Mouse (Mus musculus): ENCODE results near the gene Prph2. TPM values are rescaled to one million over a fixed set of nuclear protein-coding genes. Genes with fewer than 3 reads are reported as not detected.

The Prph2 gene
- not detected in 2 replicates for polyA plus RNA-seq (2015; fragmentation: Nextera tagmentation; extraction: Ambion mirVana)

DNA sequence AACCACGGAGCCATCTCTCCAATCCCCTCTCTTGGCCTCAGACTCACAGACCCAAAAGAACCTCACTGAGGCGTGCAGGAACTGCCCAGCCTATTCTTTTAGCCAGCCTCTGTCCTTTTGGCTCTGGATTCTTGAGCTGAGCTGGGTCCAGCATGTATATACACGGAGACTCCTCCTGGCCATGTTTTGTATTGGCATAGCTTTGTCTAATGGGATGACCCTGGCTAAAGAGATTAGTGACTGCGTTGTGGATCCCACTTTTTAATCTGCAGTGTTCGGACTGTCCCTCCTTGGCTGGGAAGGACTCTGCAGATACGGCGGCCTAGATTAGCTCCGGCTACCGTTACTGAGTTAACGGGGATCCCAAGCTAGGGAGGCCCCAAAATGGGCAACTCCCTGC is at the start of gene Prph2:
Gene Prph2, plus strand, starts transcription at position 274 of the 400 bp plus-strand sequence.
- Histone ChIP-seq H3K9me3 (no peaks in the 10 kb centered on the region), H3K4me3 (no peak within 1 kb of the TSS), H3K9ac (no peak within 1 kb of the TSS), H3K4me1 (no peaks in the 10 kb centered on the region), H3K27me3 (no peaks in the 10 kb centered on the region), H3K36me3 (no peaks in the 10 kb centered on the region), H3K4me2 (replicated peaks) (no peak within 1 kb of the TSS), H3K27ac (no peak within 1 kb of the TSS)
- ATAC-seq (ENCODE audit: low FRiP score, low read depth), result no peak
- WGBS, result 87% methylated on average over 10 of the region's 10 CpGs

DNA sequence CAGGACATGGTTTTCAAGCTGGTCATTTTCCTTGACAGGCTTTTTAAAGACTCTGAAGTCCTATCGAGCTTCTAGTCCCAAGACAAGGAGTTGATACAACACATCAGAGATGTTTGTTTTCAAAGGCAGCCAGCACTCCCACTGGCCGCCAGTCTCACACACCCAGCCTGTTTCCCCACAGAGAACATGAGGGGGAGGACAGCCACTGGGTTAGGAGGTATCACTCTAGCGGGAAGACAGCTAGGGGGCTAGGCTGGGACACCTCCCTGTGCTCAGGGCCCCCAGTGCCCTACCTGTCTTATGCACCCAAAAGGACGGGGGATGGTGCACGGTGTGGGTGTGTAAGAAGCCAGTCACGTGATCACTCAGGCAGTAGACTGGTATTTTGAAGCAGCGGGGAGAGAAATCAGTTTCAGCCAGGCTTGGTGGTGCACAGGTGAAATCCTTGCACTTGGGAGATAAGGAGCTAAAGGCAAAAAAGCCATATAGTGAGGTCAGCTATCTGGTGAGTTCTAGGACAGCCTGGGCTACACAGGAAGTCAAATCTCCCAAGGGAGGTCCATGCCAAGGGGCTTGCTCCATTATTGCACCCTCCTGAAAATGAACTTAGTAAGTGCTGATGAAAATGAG is 45.6 kb upstream of the Prph2 start:
- H3K4me3 ChIP-seq, result no peak overlapping the region
- ATAC-seq (ENCODE audit: low FRiP score, low read depth), result no peak
- H3K9me3 ChIP-seq, result no peaks in the 10 kb centered on the region
- no peak overlapping the region for H3K27ac ChIP-seq
- no peaks in the 10 kb centered on the region for H3K36me3 ChIP-seq
- no peaks in the 10 kb centered on the region for H3K27me3 ChIP-seq
- no peak overlapping the region for H3K4me2 ChIP-seq (replicated peaks)
- WGBS, result 76% methylated on average over 7 of the region's 7 CpGs
- H3K9ac ChIP-seq, result no peak overlapping the region
- H3K4me1 ChIP-seq, result 0 out of 2 replicates have a peak, but pooled peaks cover under 1% of the 10 kb centered on the region

DNA sequence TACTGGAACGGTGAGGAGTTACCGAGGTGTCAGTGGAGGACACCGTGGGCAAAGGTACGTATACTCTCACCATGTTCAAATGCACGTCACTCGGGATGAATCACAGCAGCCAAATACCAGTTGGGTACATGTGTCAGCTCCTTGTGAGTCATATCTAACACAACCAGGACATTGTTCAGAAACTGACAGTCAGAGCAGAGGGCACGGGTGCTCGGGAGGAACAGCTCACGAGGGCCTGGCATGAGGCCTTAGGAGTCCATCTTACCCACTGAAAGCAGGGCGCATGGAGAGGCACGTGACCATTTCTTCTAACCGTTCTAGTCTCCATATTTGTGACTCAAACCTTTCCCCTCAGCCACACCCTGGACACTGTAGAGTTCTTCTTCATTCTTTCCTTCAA is 43.4 kb upstream of the Prph2 start:
- no peak for ATAC-seq (ENCODE audit: low FRiP score, low read depth)

DNA sequence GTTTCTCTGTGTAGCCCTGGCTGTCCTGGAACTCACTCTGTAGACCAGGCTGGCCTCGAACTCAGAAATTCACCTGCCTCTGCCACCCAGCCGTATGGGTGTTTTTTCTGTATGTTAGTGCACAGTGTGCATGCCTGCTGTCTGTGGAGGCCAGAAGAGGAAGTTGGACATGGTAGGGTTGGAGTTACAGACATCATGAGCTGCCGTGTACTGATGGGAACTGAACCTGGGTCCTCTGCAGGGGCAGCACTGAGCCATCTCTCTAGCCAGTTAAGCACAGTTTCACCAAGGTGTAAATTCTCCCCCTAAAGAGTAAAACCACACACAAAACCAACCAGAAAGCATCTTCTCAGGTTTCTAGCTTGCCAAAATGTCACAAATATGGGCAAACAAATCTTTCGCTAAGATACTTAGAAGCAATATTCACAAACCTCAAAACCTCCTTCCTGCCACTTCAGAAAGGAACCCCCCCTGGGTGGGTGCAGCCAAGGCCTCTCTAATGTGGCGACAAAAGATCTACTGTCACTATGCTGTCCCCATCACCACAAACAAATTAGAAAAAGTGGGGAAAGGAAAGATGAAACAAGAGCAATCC is 40.0 kb upstream of the Prph2 start:
- no peak overlapping the region for H3K4me2 ChIP-seq (replicated peaks)
- no peak overlapping the region for H3K27ac ChIP-seq
- H3K4me1 ChIP-seq, result peaks cover 3% of the 10 kb centered on the region; the same call in 1 of the 2 replicates
- no peak overlapping the region for H3K4me3 ChIP-seq
- no peaks in the 10 kb centered on the region for H3K36me3 ChIP-seq
- H3K9me3 ChIP-seq, result no peaks in the 10 kb centered on the region
- no peaks in the 10 kb centered on the region for H3K27me3 ChIP-seq
- no peak for ATAC-seq (ENCODE audit: low FRiP score, low read depth)
- 90% methylated on average over 5 of the region's 5 CpGs for WGBS
- no peak overlapping the region for H3K9ac ChIP-seq

More for the DNA sequence above, 43.4 kb upstream of the Prph2 start:
- H3K4me3 ChIP-seq, result no peak overlapping the region
- H3K4me1 ChIP-seq, result no peaks in the 10 kb centered on the region
- no peak overlapping the region for H3K27ac ChIP-seq
- no peaks in the 10 kb centered on the region for H3K27me3 ChIP-seq
- H3K4me2 ChIP-seq (replicated peaks), result no peak overlapping the region
- no peaks in the 10 kb centered on the region for H3K36me3 ChIP-seq
- no peak overlapping the region for H3K9ac ChIP-seq
- no peaks in the 10 kb centered on the region for H3K9me3 ChIP-seq
- whole genome bisulfite sequencing, result 94% methylated on average over 12 of the region's 12 CpGs

DNA sequence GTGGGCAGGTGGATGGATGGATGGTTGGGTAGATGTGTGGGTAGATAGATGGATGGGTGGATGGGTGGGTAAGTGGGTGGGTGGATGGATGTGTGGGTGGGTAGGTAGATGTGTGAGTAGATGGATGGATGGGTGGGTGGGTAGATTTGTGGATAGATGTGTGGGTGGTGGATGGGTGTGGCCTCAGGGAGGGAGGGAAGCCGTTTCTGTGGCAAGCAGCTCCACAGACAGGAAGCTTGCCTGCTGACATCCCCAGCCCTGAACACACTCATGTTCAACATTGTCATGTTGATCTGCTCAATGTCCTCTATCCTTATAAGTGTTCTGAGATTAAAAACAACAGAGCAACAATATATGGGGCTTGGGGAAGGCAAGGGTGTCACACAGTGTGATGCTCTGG is 39.3 kb upstream of the Prph2 start:
- peaks cover 3% of the 10 kb centered on the region; the same call in 1 of the 2 replicates for H3K4me1 ChIP-seq
- 43% methylated on average over 1 of the region's 1 CpGs for WGBS
- no peak overlapping the region for H3K4me2 ChIP-seq (replicated peaks)
- no peak for ATAC-seq (ENCODE audit: low FRiP score, low read depth)
- H3K4me3 ChIP-seq, result no peak overlapping the region
- H3K9ac ChIP-seq, result no peak overlapping the region
- no peaks in the 10 kb centered on the region for H3K36me3 ChIP-seq
- no peak overlapping the region for H3K27ac ChIP-seq
- no peaks in the 10 kb centered on the region for H3K27me3 ChIP-seq
- no peaks in the 10 kb centered on the region for H3K9me3 ChIP-seq

DNA sequence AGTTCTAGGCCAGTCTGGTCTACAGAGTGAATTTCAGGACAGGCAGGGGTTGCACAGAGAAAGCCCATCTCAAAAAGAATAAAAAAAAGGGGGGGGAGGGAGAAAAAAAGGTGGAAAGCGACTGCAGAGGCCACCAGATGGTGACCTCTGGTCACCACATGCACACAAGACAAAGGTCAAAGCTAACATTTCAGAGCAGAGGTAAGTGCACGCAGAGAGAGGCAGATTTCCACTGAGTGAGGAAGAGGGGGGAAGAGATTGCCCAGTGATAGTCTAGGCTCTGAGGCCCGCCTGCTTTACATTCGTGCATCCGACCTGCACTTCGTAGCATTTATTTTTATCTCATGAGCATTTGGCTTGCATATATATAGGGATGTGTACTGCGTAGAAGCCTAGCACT is 37.5 kb upstream of the Prph2 start:
- ATAC-seq (ENCODE audit: low FRiP score, low read depth), result no peak
- Histone ChIP-seq H3K27ac (no peak overlapping the region), H3K36me3 (no peaks in the 10 kb centered on the region), H3K9me3 (no peaks in the 10 kb centered on the region), H3K27me3 (no peaks in the 10 kb centered on the region), H3K4me1 (peaks cover 10% of the 10 kb centered on the region; the same call in 1 of the 2 replicates), H3K9ac (no peak overlapping the region), H3K4me2 (replicated peaks) (no peak overlapping the region), H3K4me3 (no peak overlapping the region)
- 71% methylated on average over 7 of the region's 7 CpGs for WGBS

DNA sequence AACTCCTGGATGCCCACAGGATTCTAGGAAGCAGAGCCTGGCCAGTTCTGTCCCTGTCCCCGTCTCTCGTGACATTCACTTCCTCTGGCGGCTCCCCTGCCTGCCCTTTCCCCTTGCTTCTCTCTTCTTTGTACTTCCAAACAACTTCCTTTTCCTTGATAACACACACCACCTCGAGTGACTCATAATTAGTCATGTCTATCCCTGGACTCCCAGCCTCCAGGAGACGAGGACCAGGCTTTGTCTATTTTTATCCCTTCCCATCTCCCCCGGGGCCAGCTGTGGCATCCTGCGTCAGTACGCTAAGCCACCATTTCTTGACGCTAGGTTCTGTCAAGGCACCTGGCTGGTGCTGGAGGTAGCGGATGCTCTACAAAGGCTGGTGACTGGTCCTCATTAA is 36.1 kb upstream of the Prph2 start:
- Histone ChIP-seq H3K36me3 (no peaks in the 10 kb centered on the region), H3K4me2 (replicated peaks) (no peak overlapping the region), H3K9me3 (no peaks in the 10 kb centered on the region), H3K9ac (no peak overlapping the region), H3K4me1 (peaks cover 10% of the 10 kb centered on the region; the same call in 1 of the 2 replicates), H3K4me3 (no peak overlapping the region), H3K27ac (no peak overlapping the region), H3K27me3 (no peaks in the 10 kb centered on the region)
- no peak for ATAC-seq (ENCODE audit: low FRiP score, low read depth)
- 41% methylated on average over 10 of the region's 10 CpGs for WGBS

DNA sequence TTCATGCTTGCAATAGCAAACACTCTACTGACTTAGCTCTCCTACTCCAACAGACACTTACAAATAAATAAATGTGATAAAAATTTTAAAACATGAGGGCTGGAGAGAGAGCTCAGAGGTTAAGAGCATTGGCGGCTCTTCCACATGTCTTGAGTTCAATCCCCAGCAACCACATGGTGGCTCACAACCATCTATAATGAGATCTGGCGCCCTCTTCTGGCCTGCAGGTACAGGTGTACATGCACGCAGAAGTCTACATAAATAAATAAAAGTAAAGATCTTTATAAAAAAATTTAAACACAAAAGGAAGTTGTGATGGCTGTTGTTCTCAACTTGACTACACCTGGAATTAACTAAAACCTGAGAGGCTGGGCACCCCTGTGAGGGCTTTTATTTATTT is 34.6 kb upstream of the Prph2 start:
- WGBS, result 80% methylated on average over 3 of the region's 3 CpGs
- Histone ChIP-seq H3K4me2 (replicated peaks) (no peak overlapping the region), H3K4me3 (no peak overlapping the region), H3K9me3 (no peaks in the 10 kb centered on the region), H3K27ac (no peak overlapping the region), H3K36me3 (no peaks in the 10 kb centered on the region), H3K27me3 (no peaks in the 10 kb centered on the region), H3K9ac (no peak overlapping the region), H3K4me1 (peaks cover 15% of the 10 kb centered on the region; the same call in 1 of the 2 replicates)
- ATAC-seq (ENCODE audit: low FRiP score, low read depth), result no peak

DNA sequence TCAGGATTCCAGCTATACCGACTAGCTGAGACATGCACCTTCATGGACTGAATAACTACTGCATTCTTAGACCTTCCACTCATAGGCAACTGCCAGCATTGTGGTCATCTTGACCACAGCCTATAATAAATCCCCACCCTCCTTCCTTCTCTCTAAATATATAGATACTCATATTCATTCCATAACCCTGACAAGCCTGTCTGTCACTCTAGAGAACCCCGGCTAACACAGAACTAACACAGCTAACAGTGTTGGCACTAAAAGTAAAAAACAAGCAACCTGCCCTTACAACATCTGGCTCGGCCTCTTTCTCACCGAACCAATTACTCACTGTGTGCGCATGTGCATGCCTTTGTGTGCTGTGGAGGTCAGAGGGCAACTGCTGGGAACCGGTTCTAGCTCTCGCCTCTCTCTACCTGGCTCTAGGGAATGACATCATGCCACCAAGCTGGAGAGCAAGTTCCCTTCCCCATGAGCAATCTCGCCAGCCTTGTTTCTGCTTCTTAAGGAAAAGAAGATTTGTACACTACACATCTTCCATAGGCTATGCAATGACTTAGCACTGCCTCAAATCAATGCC is 33.8 kb upstream of the Prph2 start:
- H3K27ac ChIP-seq, result no peak overlapping the region
- H3K4me3 ChIP-seq, result no peak overlapping the region
- no peaks in the 10 kb centered on the region for H3K36me3 ChIP-seq
- H3K9ac ChIP-seq, result no peak overlapping the region
- WGBS, result 43% methylated on average over 8 of the region's 8 CpGs
- no peaks in the 10 kb centered on the region for H3K9me3 ChIP-seq
- no peaks in the 10 kb centered on the region for H3K27me3 ChIP-seq
- ATAC-seq (ENCODE audit: low FRiP score, low read depth), result no peak
- H3K4me2 ChIP-seq (replicated peaks), result no peak overlapping the region
- peaks cover 15% of the 10 kb centered on the region; the same call in 1 of the 2 replicates for H3K4me1 ChIP-seq

DNA sequence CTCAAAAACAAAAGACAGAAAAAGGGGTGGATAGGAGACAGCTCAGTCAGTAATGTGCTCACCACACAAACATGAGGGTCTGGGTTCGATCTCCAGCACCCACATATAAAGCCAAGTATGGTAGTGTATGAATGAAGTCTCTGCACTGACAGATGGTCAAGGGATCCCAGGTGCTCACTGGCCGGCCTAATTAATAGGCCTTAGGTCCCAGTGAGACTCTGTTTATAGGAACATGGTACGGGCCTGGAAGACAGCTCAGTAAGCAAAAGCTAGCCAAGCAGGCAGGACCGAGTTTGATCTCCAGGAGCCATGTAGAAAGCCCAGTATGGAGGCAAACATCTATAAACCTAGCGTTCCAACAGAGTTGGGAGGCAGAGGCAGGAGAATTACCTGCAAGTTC is 33.2 kb upstream of the Prph2 start:
- no peak overlapping the region for H3K27ac ChIP-seq
- no peak for ATAC-seq (ENCODE audit: low FRiP score, low read depth)
- H3K4me2 ChIP-seq (replicated peaks), result no peak overlapping the region
- H3K36me3 ChIP-seq, result no peaks in the 10 kb centered on the region
- no peaks in the 10 kb centered on the region for H3K9me3 ChIP-seq
- WGBS, result 72% methylated on average over 5 of the region's 5 CpGs
- peaks cover 15% of the 10 kb centered on the region; the same call in 1 of the 2 replicates for H3K4me1 ChIP-seq
- H3K4me3 ChIP-seq, result no peak overlapping the region
- no peaks in the 10 kb centered on the region for H3K27me3 ChIP-seq
- no peak overlapping the region for H3K9ac ChIP-seq

DNA sequence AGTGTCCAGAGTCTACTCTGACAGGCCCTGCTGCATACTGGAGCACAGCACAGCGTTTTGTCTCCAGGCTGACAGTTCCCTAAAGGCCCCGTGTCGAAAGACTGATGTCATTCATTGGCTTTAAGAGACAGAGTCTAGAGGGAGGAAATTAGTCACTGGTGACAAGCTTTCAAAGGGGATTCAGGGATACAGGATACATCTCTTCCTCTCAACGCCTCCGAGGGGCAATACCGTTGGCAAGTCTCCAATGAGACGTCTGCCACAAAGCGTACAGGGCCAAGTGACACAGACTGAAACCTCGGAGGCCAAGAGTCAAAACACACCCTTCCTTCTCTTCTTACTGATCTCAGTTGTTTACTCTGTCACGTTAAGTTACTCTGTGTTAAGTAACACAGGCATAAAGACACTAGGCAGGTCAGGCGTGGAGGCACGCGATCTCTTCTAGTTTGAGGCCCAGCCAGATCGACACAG is 30.4 kb upstream of the Prph2 start:
- Histone ChIP-seq H3K9me3 (no peaks in the 10 kb centered on the region), H3K27me3 (no peaks in the 10 kb centered on the region), H3K27ac (no peak overlapping the region), H3K9ac (no peak overlapping the region), H3K4me1 (0 out of 2 replicates have a peak, but pooled peaks cover 12% of the 10 kb centered on the region), H3K36me3 (no peaks in the 10 kb centered on the region), H3K4me3 (no peak overlapping the region), H3K4me2 (replicated peaks) (no peak overlapping the region)
- 65% methylated on average over 14 of the region's 14 CpGs for WGBS
- no peak for ATAC-seq (ENCODE audit: low FRiP score, low read depth)

DNA sequence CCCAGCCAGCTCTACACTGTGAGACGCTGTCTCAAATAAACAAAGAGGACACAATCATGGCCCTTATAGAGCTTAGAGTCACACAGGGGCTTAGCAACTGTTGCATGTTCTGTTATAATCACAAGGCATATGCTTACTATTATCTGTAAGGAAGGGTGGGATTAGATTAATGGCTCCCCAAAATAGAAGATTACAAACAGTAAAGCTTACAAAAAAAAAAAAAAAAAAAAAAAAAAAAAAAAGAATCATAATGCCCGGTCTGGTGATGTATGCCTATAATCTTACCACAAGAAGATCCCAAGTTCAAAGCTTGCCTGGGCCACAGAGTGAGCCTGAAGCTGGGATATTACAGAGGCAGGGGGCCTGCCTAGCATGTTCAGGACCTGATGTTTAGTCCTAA is 29.9 kb upstream of the Prph2 start:
- no peaks in the 10 kb centered on the region for H3K9me3 ChIP-seq
- H3K4me2 ChIP-seq (replicated peaks), result no peak overlapping the region
- no peak overlapping the region for H3K4me3 ChIP-seq
- 72% methylated on average over 2 of the region's 2 CpGs for WGBS
- H3K4me1 ChIP-seq, result 0 out of 2 replicates have a peak, but pooled peaks cover 12% of the 10 kb centered on the region
- no peaks in the 10 kb centered on the region for H3K36me3 ChIP-seq
- H3K27me3 ChIP-seq, result no peaks in the 10 kb centered on the region
- ATAC-seq (ENCODE audit: low FRiP score, low read depth), result no peak
- no peak overlapping the region for H3K9ac ChIP-seq
- no peak overlapping the region for H3K27ac ChIP-seq
